Mouse (Mus musculus) embryonic facial prominence, embryonic 10.5 days (tissue): ENCODE data around the gene Nck2. TPM values are rescaled to one million over a fixed set of nuclear protein-coding genes. Genes with fewer than 3 reads are reported as not detected.

Source experiments
- DNase-seq: peaks from one replicate; pipeline ENCODE4 v3.0.0-alpha.2; 2017; ENCODE audit warnings: low spot score
- H3K27ac ChIP-seq: fragments of 300-500 bp; sonication (generic); replicated peaks from 2 replicates; pipeline ENCODE4 v1.5.1; 2016; ENCODE audit warnings: mild to moderate bottlenecking
- H3K27me3 ChIP-seq: fragments of 300-500 bp; sonication (generic); replicated peaks from 2 replicates; pipeline ENCODE4 v1.6.1; 2016; ENCODE audit warnings: low read depth, mild to moderate bottlenecking; ENCODE audit not compliant: poor library complexity, severe bottlenecking
- H3K36me3 ChIP-seq: fragments of 300-500 bp; sonication (generic); replicated peaks from 2 replicates; pipeline ENCODE4 v1.6.1; 2016; ENCODE audit warnings: mild to moderate bottlenecking, moderate library complexity
- H3K4me1 ChIP-seq: fragments of 300-500 bp; sonication (generic); 2 replicates; pipeline ENCODE4 v1.6.1; 2016
- H3K4me3 ChIP-seq: fragments of 300-500 bp; sonication (generic); 2 replicates; pipeline ENCODE4 v1.5.1; 2016; ENCODE audit warnings: mild to moderate bottlenecking, moderate library complexity
- H3K9me3 ChIP-seq: fragments of 300-500 bp; sonication (generic); 2 replicates; pipeline ENCODE4 v1.6.1; 2016; ENCODE audit warnings: mild to moderate bottlenecking
- WGBS: fragments of 180-500 bp; shearing (Covaris S2); methylation state at CpG from one replicate; pipeline ENCODE4 v1.1.7; 2016; 5-methylcytosine and 5-hydroxymethylcytosine counted together
- polyA plus RNA-seq: library from polyadenylated mRNA; unstranded; fragments of >200 nt; fragmentation: Nextera tagmentation; extraction: Ambion mirVana; gene quantifications from 2 replicates; pipeline ENCODE4 v1.2.1, GENCODE M21; 2016

Gene Nck2
- polyA plus RNA-seq, 1 experiment from 2014 or later, result 52.5 TPM

GRCm38 (mm10) chr1:43501143-43501919 lies 57.0 kb downstream of the Nck2 start:
- Histone ChIP-seq H3K27ac (no peak overlapping the region), H3K4me1 (peaks cover 52% of the 10 kb centered on the region), H3K9me3 (no peaks in the 10 kb centered on the region), H3K27me3 (no peaks in the 10 kb centered on the region), H3K4me3 (no peak overlapping the region), H3K36me3 (no peaks in the 10 kb centered on the region)
- WGBS, result 92% methylated on average over 6 of the region's 6 CpGs
- no peak for DNase-seq

- WGBS, result 74% methylated on average over 10 of the region's 10 CpGs
- Histone ChIP-seq H3K4me1 (peaks cover 51% of the 10 kb centered on the region), H3K27ac (no peak overlapping the region), H3K9me3 (no peaks in the 10 kb centered on the region), H3K4me3 (no peak overlapping the region), H3K27me3 (no peaks in the 10 kb centered on the region), H3K36me3 (no peaks in the 10 kb centered on the region)
- no peak for DNase-seq
Measured at GRCm38 (mm10) chr1:43501920-43502791, 57.8 kb downstream of the Nck2 start.

GRCm38 (mm10) chr1:43502792-43503146 lies 58.4 kb downstream of the Nck2 start:
- Histone ChIP-seq H3K4me3 (no peak overlapping the region), H3K36me3 (no peaks in the 10 kb centered on the region), H3K4me1 (peaks cover 50% of the 10 kb centered on the region), H3K27ac (no peak overlapping the region), H3K27me3 (no peaks in the 10 kb centered on the region), H3K9me3 (no peaks in the 10 kb centered on the region)
- 73% methylated on average over 8 of the region's 8 CpGs for WGBS
- DNase-seq, result no peak

- WGBS, result 87% methylated on average over 2 of the region's 2 CpGs
- Histone ChIP-seq H3K4me1 (peaks cover 50% of the 10 kb centered on the region), H3K4me3 (no peak overlapping the region), H3K9me3 (no peaks in the 10 kb centered on the region), H3K27ac (no peak overlapping the region), H3K36me3 (no peaks in the 10 kb centered on the region), H3K27me3 (no peaks in the 10 kb centered on the region)
- DNase-seq, result no peak
Measured at GRCm38 (mm10) chr1:43503261-43503660, 58.9 kb downstream of the Nck2 start.

- H3K4me3 ChIP-seq, result no peak overlapping the region
- H3K9me3 ChIP-seq, result no peaks in the 10 kb centered on the region
- H3K27me3 ChIP-seq, result no peaks in the 10 kb centered on the region
- DNase-seq, result no peak
- H3K4me1 ChIP-seq, result peaks cover 50% of the 10 kb centered on the region
- no peak overlapping the region for H3K27ac ChIP-seq
- 91% methylated on average over 6 of the region's 6 CpGs for WGBS
- no peaks in the 10 kb centered on the region; the same call in 1 of the 2 replicates for H3K36me3 ChIP-seq
Measured at GRCm38 (mm10) chr1:43503676-43504075, 59.3 kb downstream of the Nck2 start.

GRCm38 (mm10) chr1:43504235-43504634 lies 59.9 kb downstream of the Nck2 start:
- Histone ChIP-seq H3K4me1 (peaks cover 50% of the 10 kb centered on the region), H3K36me3 (peaks cover 5% of the 10 kb centered on the region), H3K9me3 (no peaks in the 10 kb centered on the region), H3K27ac (no peak overlapping the region), H3K4me3 (no peak overlapping the region), H3K27me3 (no peaks in the 10 kb centered on the region)
- WGBS, result 54% methylated on average over 4 of the region's 4 CpGs
- no peak for DNase-seq

GRCm38 (mm10) chr1:43506638-43507037 lies 62.3 kb downstream of the Nck2 start:
- Histone ChIP-seq H3K4me3 (no peak overlapping the region), H3K4me1 (peaks cover 41% of the 10 kb centered on the region), H3K9me3 (no peaks in the 10 kb centered on the region), H3K36me3 (peaks cover 29% of the 10 kb centered on the region), H3K27me3 (no peaks in the 10 kb centered on the region), H3K27ac (no peak overlapping the region)
- no peak for DNase-seq
- 77% methylated on average over 3 of the region's 3 CpGs for WGBS

- no peak for DNase-seq
- Histone ChIP-seq H3K36me3 (peaks cover 41% of the 10 kb centered on the region), H3K9me3 (no peaks in the 10 kb centered on the region), H3K4me1 (peaks cover 29% of the 10 kb centered on the region), H3K4me3 (no peak overlapping the region), H3K27me3 (no peaks in the 10 kb centered on the region), H3K27ac (no peak overlapping the region)
- WGBS, result 88% methylated on average over 1 of the region's 1 CpGs
Measured at GRCm38 (mm10) chr1:43507809-43508208, 63.4 kb downstream of the Nck2 start.

GRCm38 (mm10) chr1:43511256-43511655 lies 66.9 kb downstream of the Nck2 start:
- H3K27me3 ChIP-seq, result no peaks in the 10 kb centered on the region
- H3K36me3 ChIP-seq, result peaks cover 64% of the 10 kb centered on the region
- peaks cover 7% of the 10 kb centered on the region for H3K4me1 ChIP-seq
- H3K4me3 ChIP-seq, result no peak overlapping the region
- DNase-seq, result no peak
- no peaks in the 10 kb centered on the region for H3K9me3 ChIP-seq
- 87% methylated on average over 12 of the region's 12 CpGs for WGBS
- no peak overlapping the region for H3K27ac ChIP-seq

GRCm38 (mm10) chr1:43511667-43512066 lies 67.3 kb downstream of the Nck2 start:
- DNase-seq, result no peak
- Histone ChIP-seq H3K36me3 (peaks cover 64% of the 10 kb centered on the region), H3K27ac (no peak overlapping the region), H3K9me3 (no peaks in the 10 kb centered on the region), H3K4me1 (peaks cover 3% of the 10 kb centered on the region), H3K4me3 (no peak overlapping the region), H3K27me3 (no peaks in the 10 kb centered on the region)
- WGBS, result 92% methylated on average over 8 of the region's 8 CpGs

GRCm38 (mm10) chr1:43517405-43517804 lies 73.0 kb downstream of the Nck2 start:
- Histone ChIP-seq H3K27ac (no peak overlapping the region), H3K9me3 (no peaks in the 10 kb centered on the region), H3K27me3 (no peaks in the 10 kb centered on the region), H3K4me1 (no peaks in the 10 kb centered on the region; the same call in 1 of the 2 replicates), H3K4me3 (no peak overlapping the region), H3K36me3 (peaks cover 52% of the 10 kb centered on the region)
- 98% methylated on average over 3 of the region's 3 CpGs for WGBS
- no peak for DNase-seq

GRCm38 (mm10) chr1:43520216-43520988 lies 76.0 kb downstream of the Nck2 start:
- Histone ChIP-seq H3K9me3 (no peaks in the 10 kb centered on the region), H3K4me3 (no peak overlapping the region), H3K27me3 (no peaks in the 10 kb centered on the region), H3K4me1 (no peaks in the 10 kb centered on the region; the same call in 1 of the 2 replicates), H3K27ac (no peak overlapping the region), H3K36me3 (peaks cover 24% of the 10 kb centered on the region)
- 92% methylated on average over 1 of the region's 1 CpGs for WGBS
- DNase-seq, result no peak
